Mouse (Mus musculus) olfactory bulb, adult 2 months (tissue): ENCODE results near the gene Galnt13.

Experiments used
- CTCF ChIP-seq: fragments of 200-500 bp; IDR thresholded peaks from 2 replicates; pipeline ENCODE4 v1.5.1; 2012; ENCODE audit warnings: low read depth, mild to moderate bottlenecking, low read length, moderate library complexity; ENCODE audit not compliant: insufficient read depth
- POLR2A ChIP-seq: fragments of 200-500 bp; IDR thresholded peaks from 2 replicates; pipeline ENCODE4 v1.6.1; 2012; ENCODE audit warnings: mild to moderate bottlenecking, low read depth, low read length, moderate library complexity; ENCODE audit not compliant: insufficient read depth

- no peak for TF ChIP-seq CTCF
- TF ChIP-seq POLR2A: no peak
Measured at GRCm38 (mm10) chr2:55107828-55108227, 671.7 kb downstream of the Galnt13 start.
